In genomic region chr8:94047845-94048244, GRCm38 (mm10) we compare ENCODE assay signal across 21 mouse cellular contexts. TPM values are rescaled to one million over a fixed set of nuclear protein-coding genes. Genes with fewer than 3 reads are reported as not detected.
DNase-seq lines count a peak whose midpoint lies in the region; ATAC-seq and TF ChIP-seq lines count a peak whose summit lies in the region.
"Had no signal": no experiment of that assay in that cellular context is flagged by ENCODE, and none has a peak within 500 bp of the region (broad histone marks: within the 10 kb centered on the region; RNA-seq: fewer than 3 reads in every experiment).

No protein-coding gene starts in this region.

- H3K27ac ChIP-seq in forebrain, embryonic 14.5 days (ENCODE audit: low read depth, low read length): no peak overlapping the region
- no peak overlapping the region for H3K27ac ChIP-seq in forebrain, embryonic 12.5 days
- no peak overlapping the region for H3K27ac ChIP-seq in lung, embryonic 14.5 days (ENCODE audit: low read depth)
- H3K27ac ChIP-seq: embryonic facial prominence, embryonic 12.5 days; forebrain, embryonic 13.5 days; hindbrain, embryonic 10.5 days; kidney, embryonic 15.5 days; liver, embryonic 13.5 days; midbrain, embryonic 15.5 days; neural tube, embryonic 13.5 days had no signal

- no peaks in the 10 kb centered on the region for H3K9me3 ChIP-seq in forebrain, embryonic 14.5 days (replicated peaks; ENCODE audit: control insufficient read depth, low read length)
- H3K9me3 ChIP-seq in forebrain, embryonic 12.5 days: no peaks in the 10 kb centered on the region
- H3K9me3 ChIP-seq in lung, embryonic 14.5 days (ENCODE audit: low read depth, low read length): no peaks in the 10 kb centered on the region
- H3K9me3 ChIP-seq: embryonic facial prominence, embryonic 12.5 days; forebrain, embryonic 13.5 days; hindbrain, embryonic 10.5 days; kidney, embryonic 15.5 days; liver, embryonic 13.5 days; midbrain, embryonic 15.5 days; neural tube, embryonic 13.5 days had no signal

- peaks cover 23% of the 10 kb centered on the region for H3K36me3 ChIP-seq in forebrain, embryonic 14.5 days (ENCODE audit: control insufficient read depth, insufficient read depth, low read length)
- H3K36me3 ChIP-seq in forebrain, embryonic 12.5 days (replicated peaks): peaks cover 17% of the 10 kb centered on the region
- H3K36me3 ChIP-seq in lung, embryonic 14.5 days (ENCODE audit: insufficient read depth): peaks cover 6% of the 10 kb centered on the region; the same call in 1 of the 2 replicates
- H3K36me3 ChIP-seq: kidney, embryonic 15.5 days had no signal

- H3K4me1 ChIP-seq in forebrain, embryonic 14.5 days (ENCODE audit: control insufficient read depth, insufficient read depth, low read length): no peaks in the 10 kb centered on the region
- no peaks in the 10 kb centered on the region for H3K4me1 ChIP-seq in forebrain, embryonic 12.5 days
- no peaks in the 10 kb centered on the region for H3K4me1 ChIP-seq in lung, embryonic 14.5 days (ENCODE audit: insufficient read depth)
- H3K4me1 ChIP-seq: embryonic facial prominence, embryonic 12.5 days; forebrain, embryonic 13.5 days; hindbrain, embryonic 10.5 days; kidney, embryonic 15.5 days; liver, embryonic 13.5 days; midbrain, embryonic 15.5 days; neural tube, embryonic 13.5 days had no signal

- H3K4me3 ChIP-seq in forebrain, embryonic 14.5 days (ENCODE audit: low read depth, low read length): no peak overlapping the region
- no peak overlapping the region for H3K4me3 ChIP-seq in forebrain, embryonic 12.5 days (replicated peaks)
- no peak overlapping the region for H3K4me3 ChIP-seq in lung, embryonic 14.5 days (ENCODE audit: low read depth, low read length)
- H3K4me3 ChIP-seq: embryonic facial prominence, embryonic 12.5 days; forebrain, embryonic 13.5 days; hindbrain, embryonic 10.5 days; kidney, embryonic 15.5 days; liver, embryonic 13.5 days; midbrain, embryonic 15.5 days; myocyte; neural tube, embryonic 13.5 days had no signal

- H3K27me3 ChIP-seq in forebrain, embryonic 14.5 days (replicated peaks; ENCODE audit: control insufficient read depth, insufficient read depth, low read length): no peaks in the 10 kb centered on the region
- no peaks in the 10 kb centered on the region for H3K27me3 ChIP-seq in forebrain, embryonic 12.5 days
- no peaks in the 10 kb centered on the region for H3K27me3 ChIP-seq in lung, embryonic 14.5 days (ENCODE audit: insufficient read depth, low read length)
- H3K27me3 ChIP-seq: embryonic facial prominence, embryonic 12.5 days; forebrain, embryonic 13.5 days; kidney, embryonic 15.5 days; liver, embryonic 13.5 days; midbrain, embryonic 15.5 days; neural tube, embryonic 13.5 days; Patski had no signal

- TF ChIP-seq CTCF in lung, embryonic 14.5 days (IDR thresholded peaks at IDR 0.05; ENCODE audit: low read depth): no peak

- no peak overlapping the region for H3K4me2 ChIP-seq in forebrain, embryonic 14.5 days (ENCODE audit: low read length)
- H3K4me2 ChIP-seq in forebrain, embryonic 12.5 days: no peak overlapping the region
- H3K4me2 ChIP-seq in lung, embryonic 14.5 days: no peak overlapping the region
- H3K4me2 ChIP-seq: embryonic facial prominence, embryonic 12.5 days; forebrain, embryonic 13.5 days; heart, embryonic 11.5 days; kidney, embryonic 15.5 days; liver, embryonic 13.5 days; midbrain, embryonic 15.5 days; neural tube, embryonic 13.5 days had no signal

- ATAC-seq in forebrain, embryonic 14.5 days: no peak
- ATAC-seq in forebrain, embryonic 12.5 days (ENCODE audit: low FRiP score): no peak
- no peak for ATAC-seq in lung, embryonic 14.5 days (ENCODE audit: insufficient read depth)
- ATAC-seq: forebrain, embryonic 13.5 days; intestine, postnatal 0 days; midbrain, embryonic 15.5 days; Patski had no signal

- peak; percentile 66 for DNase-seq in forebrain, embryonic 14.5 days (ENCODE audit: low spot score)
- peak; percentile 6 for DNase-seq in lung, embryonic 14.5 days
- no peak for DNase-seq in lung, adult 18-20 months
- peak; percentile 58 for DNase-seq in brain, adult 2 months (ENCODE audit: low read depth, low spot score)
- DNase-seq in layer of hippocampus, adult 8-10 months (ENCODE audit: low spot score in 2 of 2): peak; percentile 41 to 57
- DNase-seq in frontal cortex, postnatal 25 days (ENCODE audit: low spot score in 2 of 2): no peak
- DNase-seq: gastrocnemius, postnatal 10 days; kidney, postnatal 4 days; liver, embryonic 13.5 days; thymus, postnatal 14 days had no signal

- WGBS in forebrain, embryonic 14.5 days: 55% methylated on average over 2 of the region's 2 CpGs
- WGBS in forebrain, embryonic 12.5 days: 93% methylated on average over 2 of the region's 2 CpGs
- 70% methylated on average over 2 of the region's 2 CpGs for WGBS in lung, embryonic 14.5 days

- no peak overlapping the region for H3K9ac ChIP-seq in forebrain, embryonic 14.5 days (ENCODE audit: low read length)
- H3K9ac ChIP-seq in forebrain, embryonic 12.5 days: no peak overlapping the region
- H3K9ac ChIP-seq in lung, embryonic 14.5 days: no peak overlapping the region
- H3K9ac ChIP-seq: embryonic facial prominence, embryonic 12.5 days; forebrain, embryonic 13.5 days; kidney, embryonic 15.5 days; liver, embryonic 13.5 days; midbrain, embryonic 15.5 days; neural tube, embryonic 13.5 days had no signal

RNA-seq across cellular contexts. Expression of gene Ogfod1, which starts 10.8 kb away (rescaled TPM):
- polyA plus RNA-seq in forebrain, embryonic 14.5 days (2014; fragmentation: Nextera tagmentation; extraction: Ambion mirVana): 9.8 and 13.4 TPM in 2 replicates
- polyA plus RNA-seq in forebrain, embryonic 12.5 days (2016; fragmentation: Nextera tagmentation; extraction: Ambion mirVana): 15.0 and 15.9 TPM in 2 replicates
- 14.2 and 17.3 TPM in 2 replicates for polyA plus RNA-seq in lung, embryonic 14.5 days (2014; fragmentation: Nextera tagmentation; extraction: Ambion mirVana)
- 100 to 1,000 TPM in 2 of 4 experiments, 10 to 100 TPM in 2; 87.9 to 136 (median 117) TPM for total RNA-seq in layer of hippocampus, adult 8-10 months (2022)

RNA-seq across cellular contexts. Expression of gene Nudt21, which starts 11.0 kb away (rescaled TPM):
- polyA plus RNA-seq in forebrain, embryonic 14.5 days (2014; fragmentation: Nextera tagmentation; extraction: Ambion mirVana): 165 and 171 TPM in 2 replicates
- polyA plus RNA-seq in forebrain, embryonic 12.5 days (2016; fragmentation: Nextera tagmentation; extraction: Ambion mirVana): 205 and 206 TPM in 2 replicates
- 134 and 140 TPM in 2 replicates for polyA plus RNA-seq in lung, embryonic 14.5 days (2014; fragmentation: Nextera tagmentation; extraction: Ambion mirVana)
- total RNA-seq in layer of hippocampus, adult 8-10 months (2022): 10 to 100 TPM; 43.9 to 57.1 (median 49.1) TPM

RNA-seq across cellular contexts. Expression of gene Amfr, which starts 35.2 kb away (rescaled TPM):
- polyA plus RNA-seq in forebrain, embryonic 14.5 days (2014; fragmentation: Nextera tagmentation; extraction: Ambion mirVana): 55.8 and 60.2 TPM in 2 replicates
- 66.3 and 68.5 TPM in 2 replicates for polyA plus RNA-seq in forebrain, embryonic 12.5 days (2016; fragmentation: Nextera tagmentation; extraction: Ambion mirVana)
- polyA plus RNA-seq in lung, embryonic 14.5 days (2014; fragmentation: Nextera tagmentation; extraction: Ambion mirVana): 53.6 and 54.7 TPM in 2 replicates
- 100 to 1,000 TPM; 126 to 136 (median 132) TPM for total RNA-seq in layer of hippocampus, adult 8-10 months (2022)

RNA-seq across cellular contexts. Expression of gene Bbs2, which starts 50.9 kb away (rescaled TPM):
- polyA plus RNA-seq in forebrain, embryonic 14.5 days (2014; fragmentation: Nextera tagmentation; extraction: Ambion mirVana): 18.7 and 22.8 TPM in 2 replicates
- 18.1 and 23.4 TPM in 2 replicates for polyA plus RNA-seq in forebrain, embryonic 12.5 days (2016; fragmentation: Nextera tagmentation; extraction: Ambion mirVana)
- polyA plus RNA-seq in lung, embryonic 14.5 days (2014; fragmentation: Nextera tagmentation; extraction: Ambion mirVana): 10.3 and 12.0 TPM in 2 replicates
- total RNA-seq in layer of hippocampus, adult 8-10 months (2022): 10 to 100 TPM; 26.5 to 30.1 (median 27.9) TPM

Comparison
In these comparisons a context has a peak if more than half of its experiments do, and no peak if none do; other contexts are left out.
1. DNase-seq: peak in forebrain, embryonic 14.5 days (single experiment), lung, embryonic 14.5 days (single experiment), brain, adult 2 months (single experiment) and layer of hippocampus, adult 8-10 months (2 of 2); none in lung, adult 18-20 months (0 of 2) and frontal cortex, postnatal 25 days (0 of 2).